Mouse (Mus musculus) limb, embryonic 15.5 days (tissue): ENCODE data around the gene Ufc1. TPM values are rescaled to one million over a fixed set of nuclear protein-coding genes. Genes with fewer than 3 reads are reported as not detected.
"Not testable (repeated sequence)": the region's sequence is repeated elsewhere in the genome, so short reads cannot be mapped to it uniquely, and the experiment has no call there.

Source experiments
- ATAC-seq: fragments of 200-750 bp; cut with Nextera tagmentation; 2 replicates; pipeline ENCODE4 v1.8.0; 2017; ENCODE audit warnings: low read depth, moderate TSS enrichment; ENCODE audit not compliant: insufficient number of reproducible peaks, low FRiP score, low TSS enrichment
- H3K27ac ChIP-seq: fragments of 300-500 bp; sonication (generic); 2 replicates; pipeline ENCODE4 v1.5.1; 2015; ENCODE audit warnings: moderate library complexity, mild to moderate bottlenecking, inconsistent platforms
- H3K27me3 ChIP-seq: fragments of 300-500 bp; sonication (generic); 2 replicates; pipeline ENCODE4 v1.6.1; 2015; ENCODE audit warnings: inconsistent platforms
- H3K36me3 ChIP-seq: fragments of 300-500 bp; sonication (generic); 2 replicates; pipeline ENCODE4 v1.6.1; 2015; ENCODE audit warnings: inconsistent platforms
- H3K4me1 ChIP-seq: fragments of 300-500 bp; sonication (generic); 2 replicates; pipeline ENCODE4 v1.6.1; 2015; ENCODE audit warnings: inconsistent platforms
- H3K4me2 ChIP-seq: fragments of 300-500 bp; sonication (generic); 2 replicates; pipeline ENCODE4 v1.6.1; 2015; ENCODE audit warnings: mild to moderate bottlenecking, inconsistent platforms
- H3K4me3 ChIP-seq: fragments of 300-500 bp; sonication (generic); 2 replicates; pipeline ENCODE4 v1.5.1; 2015; ENCODE audit warnings: mild to moderate bottlenecking, inconsistent platforms
- H3K9ac ChIP-seq: fragments of 300-500 bp; sonication (generic); 2 replicates; pipeline ENCODE4 v1.6.1; 2015; ENCODE audit warnings: inconsistent platforms
- H3K9me3 ChIP-seq: fragments of 300-500 bp; sonication (generic); 2 replicates; pipeline ENCODE4 v1.6.1; 2016; ENCODE audit warnings: inconsistent platforms
- WGBS: fragments of 180-500 bp; shearing (Covaris S2); methylation state at CpG from one replicate; pipeline ENCODE4 v1.1.7; 2015; 5-methylcytosine and 5-hydroxymethylcytosine counted together
- polyA plus RNA-seq: library from polyadenylated mRNA; unstranded; fragments of >200 nt; fragmentation: Nextera tagmentation; extraction: Ambion mirVana; gene quantifications from 2 replicates; pipeline ENCODE4 v1.2.1, GENCODE M21; 2015

The Ufc1 gene
- polyA plus RNA-seq, 1 experiment from 2014 or later = 116 TPM

DNA sequence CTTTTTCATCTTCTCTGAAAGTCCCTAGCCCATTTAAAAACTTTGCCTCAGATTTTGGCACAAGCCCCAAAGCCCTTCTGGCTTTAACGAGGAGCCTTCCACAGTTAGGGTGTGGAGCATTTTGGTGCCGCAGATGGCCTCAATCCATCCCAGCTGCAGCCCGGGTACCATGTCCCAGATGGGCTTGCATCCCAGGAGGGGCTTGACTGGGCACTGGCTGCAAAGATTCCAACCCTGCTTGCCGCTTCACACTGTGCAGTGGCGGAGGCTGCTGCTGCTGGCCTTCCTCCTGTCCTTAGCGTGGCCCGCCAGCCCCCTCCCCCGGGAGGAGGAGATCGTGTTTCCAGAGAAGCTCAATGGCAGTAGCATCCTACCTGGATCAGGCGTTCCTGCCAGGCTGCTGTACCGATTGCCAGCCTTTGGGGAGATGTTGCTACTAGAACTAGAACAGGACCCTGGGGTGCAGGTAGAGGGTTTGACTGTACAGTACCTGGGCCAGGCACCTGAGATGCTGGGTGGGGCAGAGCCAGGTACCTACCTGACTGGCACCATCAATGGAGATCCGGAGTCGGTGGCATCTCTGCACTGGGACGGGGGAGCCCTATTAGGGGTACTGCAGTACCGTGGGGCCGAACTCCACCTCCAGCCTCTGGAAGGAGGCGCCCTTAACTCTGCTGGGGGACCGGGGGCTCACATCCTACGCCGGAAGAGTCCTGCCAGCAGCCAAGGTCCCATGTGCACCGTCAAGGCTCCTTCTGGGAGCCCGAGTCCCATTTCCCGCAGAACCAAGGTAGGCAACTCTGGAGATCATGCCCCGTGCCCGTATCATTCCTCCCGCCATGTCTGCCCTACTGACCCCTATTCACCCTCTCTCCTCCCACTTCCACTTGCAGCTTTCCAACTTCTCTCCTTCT is 43.9 kb downstream of the Ufc1 start, which contains the start of gene Ndufs2:
TSS of gene Ndufs2 (minus strand) at position 709 of the 914 bp plus-strand sequence.
- Histone ChIP-seq H3K4me1 (peaks cover 65% of the 10 kb centered on the region), H3K9ac (peak within 1 kb of the TSS; percentile 29), H3K9me3 (no peaks in the 10 kb centered on the region), H3K36me3 (peaks cover 18% of the 10 kb centered on the region), H3K4me2 (peak within 1 kb of the TSS; percentile 58), H3K27me3 (no peaks in the 10 kb centered on the region), H3K27ac (peak within 1 kb of the TSS; percentile 91), H3K4me3 (peak within 1 kb of the TSS; percentile 41)
- WGBS = 13% methylated on average over 26 of the region's 26 CpGs
- peak; percentile 19; the same call in 1 of the 2 replicates for ATAC-seq

DNA sequence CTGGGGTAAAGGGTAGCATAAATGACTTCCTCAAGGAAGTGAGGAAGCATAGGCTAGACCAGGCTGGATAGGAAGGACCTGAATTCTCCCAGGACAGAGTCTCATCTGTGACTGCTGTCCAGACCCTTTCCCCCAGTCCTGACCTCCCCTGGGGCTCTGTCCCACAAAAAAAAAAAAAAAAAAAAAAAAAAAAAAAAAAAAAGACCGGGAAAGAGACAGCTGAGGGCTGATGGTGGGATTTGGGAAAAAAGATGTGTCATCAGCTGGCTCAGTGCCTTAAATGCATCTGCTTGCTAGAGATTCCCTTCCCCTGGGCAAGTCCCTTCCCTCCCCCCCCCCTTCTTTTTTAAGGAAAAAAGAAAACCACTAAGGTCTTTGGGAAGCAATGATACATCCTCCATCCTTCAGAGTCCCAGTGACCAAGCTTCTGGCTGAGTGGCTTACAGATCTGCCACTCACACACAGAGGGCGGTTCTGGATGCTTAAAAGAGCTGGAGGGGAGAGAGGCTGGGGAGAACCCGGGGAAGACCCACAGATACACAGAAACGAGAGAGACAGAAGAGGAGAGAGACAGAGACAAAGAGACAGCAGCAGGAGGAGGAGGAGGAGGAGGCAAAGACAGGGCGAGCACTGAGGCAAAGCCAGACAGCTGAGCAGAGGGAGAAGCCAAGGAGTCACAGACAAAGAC is 44.8 kb downstream of the Ufc1 start, which contains the start of gene Adamts4:
TSS of gene Adamts4 (plus strand) at position 509 of the 688 bp plus-strand sequence.
- Histone ChIP-seq H3K27ac (peak within 1 kb of the TSS; percentile 91), H3K4me3 (peak within 1 kb of the TSS; percentile 41), H3K4me1 (peaks cover 72% of the 10 kb centered on the region), H3K9me3 (no peaks in the 10 kb centered on the region), H3K9ac (peak within 1 kb of the TSS; percentile 29), H3K27me3 (no peaks in the 10 kb centered on the region), H3K36me3 (peaks cover 18% of the 10 kb centered on the region), H3K4me2 (peak within 1 kb of the TSS; percentile 58)
- 12% methylated on average over 5 of the region's 5 CpGs for WGBS
- ATAC-seq = no peak

DNA sequence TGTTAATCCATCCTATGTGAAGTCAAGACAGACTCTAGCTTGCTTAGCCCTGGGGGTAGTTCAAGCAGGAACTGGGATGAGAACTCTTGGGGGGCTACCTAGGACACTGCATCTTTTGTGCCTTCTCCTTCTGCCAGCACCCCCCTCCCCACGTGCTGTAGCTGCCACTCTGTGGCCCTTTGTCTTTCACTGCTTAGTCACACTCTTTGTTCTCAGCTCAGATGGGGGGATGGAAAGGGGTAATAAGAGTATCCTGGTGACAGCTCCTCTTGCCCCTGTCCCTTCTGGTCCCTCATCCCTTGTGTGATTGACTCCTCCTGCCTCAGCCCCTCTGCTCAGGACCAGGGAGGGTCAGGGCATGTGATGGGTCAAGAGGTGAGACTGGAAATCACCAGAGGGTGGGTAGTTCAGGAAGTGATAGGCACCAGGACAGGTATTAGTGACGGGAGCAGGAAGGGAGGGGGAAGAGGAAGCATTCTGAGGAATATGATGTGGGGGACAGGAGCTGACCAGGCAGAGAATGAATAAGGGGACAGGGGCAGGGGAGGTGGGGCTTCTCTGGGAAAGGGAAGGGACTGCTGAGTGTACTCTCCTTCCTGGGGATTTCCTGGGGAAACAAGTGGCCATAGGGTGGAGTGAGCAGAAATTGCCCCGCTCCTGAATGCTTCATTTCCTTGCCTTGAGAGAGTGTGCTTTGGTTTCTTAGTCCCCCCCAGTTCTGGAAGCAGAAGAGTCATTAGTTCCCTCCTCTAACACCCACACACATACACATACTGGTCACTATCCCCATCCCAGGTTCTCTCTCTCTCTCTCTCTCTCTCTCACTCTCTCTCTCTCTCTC is 46.2 kb downstream of the Ufc1 start:
- H3K4me3 ChIP-seq = no peak overlapping the region
- 55% methylated on average over 3 of the region's 3 CpGs for WGBS
- no peaks in the 10 kb centered on the region for H3K9me3 ChIP-seq
- no peak overlapping the region for H3K4me2 ChIP-seq
- no peak for ATAC-seq
- H3K27me3 ChIP-seq = no peaks in the 10 kb centered on the region
- no peak overlapping the region for H3K9ac ChIP-seq
- H3K4me1 ChIP-seq = peaks cover 73% of the 10 kb centered on the region
- peak overlapping the region; percentile 94 for H3K27ac ChIP-seq
- peaks cover 11% of the 10 kb centered on the region for H3K36me3 ChIP-seq

DNA sequence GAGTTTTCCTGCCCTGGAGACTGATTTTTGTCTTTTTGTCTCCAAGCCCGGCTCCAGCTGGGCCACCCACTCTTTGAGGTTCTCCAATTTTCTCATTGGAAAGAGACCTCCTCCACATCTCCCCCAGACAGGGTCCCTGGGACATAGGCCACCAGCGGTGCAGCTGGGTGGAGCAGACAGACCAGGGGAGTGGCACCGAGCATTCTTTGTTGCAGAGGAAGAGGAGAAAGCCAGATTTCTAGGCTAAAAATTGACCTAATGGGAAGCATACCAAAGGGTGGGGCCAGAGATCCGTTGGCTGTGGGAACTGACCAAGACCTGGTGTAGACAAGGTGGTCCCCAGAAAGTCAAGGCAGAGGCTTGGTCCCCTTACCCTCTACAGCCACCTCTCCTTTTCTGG is 46.9 kb downstream of the Ufc1 start:
- peaks cover 68% of the 10 kb centered on the region for H3K4me1 ChIP-seq
- no peak overlapping the region for H3K9ac ChIP-seq
- H3K4me2 ChIP-seq = peak overlapping the region; percentile 58
- H3K9me3 ChIP-seq = no peaks in the 10 kb centered on the region
- 29% methylated on average over 4 of the region's 4 CpGs for WGBS
- H3K27me3 ChIP-seq = no peaks in the 10 kb centered on the region
- H3K4me3 ChIP-seq = peak overlapping the region; percentile 63
- peaks cover 17% of the 10 kb centered on the region for H3K36me3 ChIP-seq
- peak overlapping the region; percentile 94 for H3K27ac ChIP-seq
- no peak for ATAC-seq

DNA sequence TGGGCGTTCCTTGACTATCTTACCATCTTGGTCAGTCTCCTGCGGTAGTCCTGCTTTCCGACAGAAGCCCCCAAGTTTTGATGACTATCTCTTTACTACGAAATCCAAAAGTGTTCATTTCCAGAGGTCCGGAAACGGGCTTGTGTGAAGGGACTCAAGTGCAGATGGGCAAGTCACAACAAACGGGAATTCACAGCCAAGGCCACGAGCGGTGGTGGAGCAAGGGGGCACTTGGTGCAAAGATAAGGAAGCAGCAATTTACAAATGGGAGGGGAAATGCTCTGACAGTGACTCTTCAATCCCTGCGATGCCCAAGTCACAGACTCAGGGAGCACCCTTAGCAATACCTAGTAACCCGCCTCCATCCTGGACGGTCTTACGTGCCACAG is 47.4 kb downstream of the Ufc1 start:
- 10% methylated on average over 13 of the region's 13 CpGs for WGBS
- ATAC-seq = no peak
- Histone ChIP-seq H3K27ac (peak overlapping the region; percentile 94), H3K4me1 (peaks cover 64% of the 10 kb centered on the region), H3K27me3 (no peaks in the 10 kb centered on the region), H3K4me3 (peak overlapping the region; percentile 63), H3K9ac (0 out of 2 replicates have a peak overlapping the region, but pooled peaks have one; percentile 14), H3K4me2 (peak overlapping the region; percentile 58), H3K9me3 (no peaks in the 10 kb centered on the region), H3K36me3 (peaks cover 22% of the 10 kb centered on the region)

DNA sequence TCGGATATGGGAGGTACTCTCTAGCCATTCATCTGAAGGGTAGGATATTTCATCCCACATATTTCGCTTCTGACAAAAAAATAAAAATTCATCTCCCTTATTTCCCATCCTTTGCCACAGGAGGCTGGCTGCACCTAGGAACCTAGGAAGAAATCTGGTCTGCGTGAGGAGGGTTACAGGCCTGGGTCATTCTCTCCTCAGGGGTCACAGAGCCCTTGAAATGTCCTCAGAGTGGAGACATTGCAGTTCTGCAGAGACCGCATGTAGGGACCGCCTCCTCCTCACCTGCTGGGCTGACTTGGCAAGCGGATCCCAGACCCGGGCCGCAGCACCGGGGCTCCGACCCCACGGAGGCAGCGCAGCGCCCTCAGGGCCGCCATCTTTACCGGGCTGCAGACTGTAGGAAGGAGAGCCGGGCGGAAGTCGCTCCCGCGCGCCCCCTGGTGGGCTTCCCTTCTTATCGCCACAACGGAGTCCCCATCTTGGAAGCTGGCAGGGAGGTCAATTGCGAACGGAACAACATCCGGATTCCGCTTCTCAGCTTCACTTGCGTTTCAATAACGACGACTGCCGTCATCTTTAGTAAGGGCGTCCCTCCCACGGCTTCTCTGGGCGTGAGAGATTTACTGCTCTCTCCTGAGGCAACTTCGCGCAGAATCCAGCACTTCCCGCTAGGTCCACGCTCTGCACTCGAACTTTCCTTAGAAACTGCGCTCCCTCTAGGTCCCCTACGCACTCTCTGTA is 47.9 kb downstream of the Ufc1 start:
- H3K4me3 ChIP-seq = peak overlapping the region; percentile 63
- WGBS = under 1% methylated on average over 41 of the region's 41 CpGs
- peaks cover 28% of the 10 kb centered on the region for H3K36me3 ChIP-seq
- peaks cover 58% of the 10 kb centered on the region for H3K4me1 ChIP-seq
- peak overlapping the region; percentile 64 for H3K9ac ChIP-seq
- peak overlapping the region; percentile 72 for H3K4me2 ChIP-seq
- no peaks in the 10 kb centered on the region for H3K9me3 ChIP-seq
- H3K27ac ChIP-seq = peak overlapping the region; percentile 94
- no peaks in the 10 kb centered on the region for H3K27me3 ChIP-seq
- ATAC-seq = peak; percentile 90

DNA sequence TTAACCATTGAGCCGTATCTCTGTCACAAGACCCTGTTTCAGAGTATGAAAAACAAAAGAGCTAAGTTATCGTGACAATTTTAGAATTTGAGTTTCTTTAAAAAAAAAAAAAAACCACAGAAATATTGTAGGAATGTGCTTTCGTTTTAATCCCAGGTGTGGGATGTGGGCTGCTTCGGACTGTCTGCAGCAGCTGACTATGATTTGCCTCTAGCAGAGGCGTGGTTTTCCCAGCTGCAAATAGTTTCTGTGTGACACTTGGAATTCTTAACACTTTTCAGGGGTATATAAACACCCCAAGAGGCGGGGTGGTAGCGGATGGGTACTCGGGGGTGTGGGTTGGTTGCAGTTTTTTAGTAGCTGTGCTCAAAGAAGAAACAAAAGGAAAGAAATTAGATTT is 49.5 kb downstream of the Ufc1 start:
- Histone ChIP-seq H3K4me2 (0 out of 2 replicates have a peak overlapping the region, but pooled peaks have one; percentile 72), H3K27ac (no peak overlapping the region), H3K36me3 (peaks cover 42% of the 10 kb centered on the region), H3K4me1 (peaks cover 43% of the 10 kb centered on the region), H3K9me3 (no peaks in the 10 kb centered on the region), H3K4me3 (no peak overlapping the region), H3K27me3 (no peaks in the 10 kb centered on the region), H3K9ac (no peak overlapping the region)
- ATAC-seq = no peak
- 67% methylated on average over 8 of the region's 8 CpGs for WGBS

DNA sequence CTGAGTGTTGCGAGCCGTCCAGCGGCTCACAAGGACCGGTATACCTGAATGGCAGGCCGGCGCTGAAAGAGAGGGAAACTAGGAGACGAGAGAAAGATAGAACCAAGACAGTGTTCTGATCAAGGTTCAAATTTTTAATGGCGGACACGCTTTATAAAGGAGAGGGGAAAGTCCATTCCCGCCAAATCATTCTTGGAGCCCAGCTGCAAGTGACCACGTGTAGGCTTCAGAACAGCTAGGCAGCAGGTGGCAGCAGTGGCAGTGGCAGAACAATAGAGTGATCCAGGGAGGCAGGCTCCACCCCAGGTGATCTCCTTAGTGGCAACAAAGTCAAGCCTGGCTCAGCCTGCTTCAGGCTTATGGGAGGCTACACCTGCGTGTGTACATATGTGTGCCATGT is 52.9 kb downstream of the Ufc1 start:
- WGBS = 84% methylated on average over 12 of the region's 12 CpGs
- H3K36me3 ChIP-seq = peaks cover 75% of the 10 kb centered on the region
- not testable (repeated sequence) for H3K9me3 ChIP-seq, H3K9ac ChIP-seq, H3K27ac ChIP-seq, H3K4me3 ChIP-seq, ATAC-seq, H3K4me2 ChIP-seq, H3K27me3 ChIP-seq
- peaks cover 13% of the 10 kb centered on the region for H3K4me1 ChIP-seq

DNA sequence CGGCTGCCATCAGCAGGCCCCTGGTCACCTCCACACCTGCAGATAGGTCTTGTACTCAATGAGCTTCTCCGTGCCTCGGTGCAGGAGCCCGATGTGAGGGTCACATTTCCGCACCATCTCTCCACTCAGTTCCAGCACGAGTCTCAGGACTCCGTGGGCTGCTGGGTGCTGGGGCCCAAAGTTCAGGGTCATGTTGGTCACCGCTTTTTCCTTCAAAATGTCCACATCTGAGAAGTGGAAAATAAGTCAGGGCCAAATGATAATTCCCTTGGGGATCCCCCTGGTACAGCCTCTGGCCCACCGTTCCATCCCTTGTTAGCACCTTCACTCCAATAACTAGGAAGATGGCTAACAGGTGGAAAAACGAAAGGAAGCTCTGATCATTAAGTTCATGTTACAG is 53.9 kb downstream of the Ufc1 start:
- no peak overlapping the region for H3K9ac ChIP-seq
- no peak overlapping the region for H3K27ac ChIP-seq
- H3K9me3 ChIP-seq = no peaks in the 10 kb centered on the region
- no peak for ATAC-seq
- H3K4me3 ChIP-seq = no peak overlapping the region
- peaks cover 85% of the 10 kb centered on the region for H3K36me3 ChIP-seq
- no peaks in the 10 kb centered on the region for H3K27me3 ChIP-seq
- H3K4me2 ChIP-seq = no peak overlapping the region
- H3K4me1 ChIP-seq = peaks cover 8% of the 10 kb centered on the region
- WGBS = 89% methylated on average over 10 of the region's 10 CpGs

DNA sequence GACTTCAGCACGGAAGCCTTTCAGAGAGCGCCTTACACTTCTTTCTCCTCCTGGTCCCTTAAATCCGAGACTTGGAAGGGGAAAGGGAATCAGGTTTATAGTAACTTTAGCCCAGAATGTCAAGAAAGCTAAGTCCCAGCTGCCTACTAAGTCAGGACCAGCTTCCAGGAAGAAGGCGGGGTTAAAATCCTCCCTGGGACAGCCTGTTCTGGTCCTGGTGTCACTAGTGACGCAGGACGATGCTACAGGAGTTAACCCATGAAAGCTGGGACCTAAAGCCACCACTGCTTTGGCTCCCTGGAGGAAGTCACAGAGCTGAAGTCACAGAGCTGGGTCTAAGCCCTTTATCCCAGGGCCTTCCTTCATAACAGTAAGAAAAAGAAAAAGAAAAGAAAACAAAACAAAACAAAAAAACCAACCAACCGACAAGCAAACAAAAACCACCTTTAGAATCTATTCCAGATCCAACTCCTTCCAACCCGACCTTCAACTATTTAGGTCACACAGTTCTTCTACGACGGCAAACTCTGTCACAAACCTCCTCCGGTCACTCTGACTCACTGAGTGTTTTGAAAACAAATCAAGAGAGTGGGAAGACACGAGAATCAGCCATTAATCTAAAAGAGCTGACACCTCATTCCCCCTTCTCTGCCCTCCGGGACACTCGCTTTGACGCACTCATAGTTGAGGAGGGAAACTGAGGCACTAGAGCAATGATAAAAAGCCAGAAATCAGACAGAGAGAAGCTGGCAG is 54.7 kb downstream of the Ufc1 start:
- no peak for ATAC-seq

More for the DNA sequence above, 54.7 kb downstream of the Ufc1 start:
- WGBS = 76% methylated on average over 15 of the region's 15 CpGs
- H3K36me3 ChIP-seq = peaks cover 87% of the 10 kb centered on the region
- no peak overlapping the region for H3K4me3 ChIP-seq
- H3K4me1 ChIP-seq = 0 out of 2 replicates have a peak, but pooled peaks cover 2% of the 10 kb centered on the region
- H3K9me3 ChIP-seq = no peaks in the 10 kb centered on the region
- no peak overlapping the region for H3K4me2 ChIP-seq
- H3K27me3 ChIP-seq = no peaks in the 10 kb centered on the region
- H3K27ac ChIP-seq = no peak overlapping the region
- no peak overlapping the region for H3K9ac ChIP-seq
